Mouse (Mus musculus) myocyte (in vitro differentiated cells): ENCODE results near the gene Fhit. TPM values are rescaled to one million over a fixed set of nuclear protein-coding genes. Genes with fewer than 3 reads are reported as not detected.
"Not testable (repeated sequence)": the region's sequence is repeated elsewhere in the genome, so short reads cannot be mapped to it uniquely, and the experiment has no call there.

Experiments
- H3K27me3 ChIP-seq: one replicate; pipeline ENCODE4 v1.6.1; 2011; ENCODE audit not compliant: control insufficient read depth, insufficient read depth, insufficient read length
- H3K36me3 ChIP-seq: one replicate; pipeline ENCODE4 v1.6.1; 2011; ENCODE audit not compliant: control insufficient read depth, insufficient read depth
- H3K4me2 ChIP-seq: one replicate; pipeline ENCODE4 v1.6.1; 2011; ENCODE audit warnings: low read depth, control low read depth
- H3K4me3 ChIP-seq: one replicate; pipeline ENCODE4 v1.5.1; 2011; ENCODE audit warnings: mild to moderate bottlenecking, control low read depth, moderate library complexity
- H3K79me2 ChIP-seq: one replicate; pipeline ENCODE4 v1.6.1; 2011; ENCODE audit not compliant: control insufficient read depth, insufficient read depth
- H3ac ChIP-seq: one replicate; pipeline ENCODE4 v1.6.1; 2011; ENCODE audit not compliant: control insufficient read depth, insufficient read length
- CEBPB ChIP-seq: IDR thresholded peaks from 2 replicates; pipeline ENCODE4 v1.6.1; 2011; ENCODE audit warnings: mild to moderate bottlenecking, moderate library complexity; ENCODE audit not compliant: poor library complexity, insufficient read depth, severe bottlenecking
- E2F4 ChIP-seq: IDR thresholded peaks from one replicate; pipeline ENCODE4 v1.6.1; 2011; ENCODE audit warnings: mild to moderate bottlenecking, control low read depth, moderate library complexity; ENCODE audit not compliant: insufficient read depth
- MAX ChIP-seq: IDR thresholded peaks from one replicate; pipeline ENCODE4 v1.6.1; 2011; ENCODE audit warnings: low read depth, mild to moderate bottlenecking, control low read depth
- MYOD1 ChIP-seq, 3 experiments: IDR thresholded peaks; one replicate each; pipeline ENCODE4 v1.6.1; 2011; ENCODE audit warnings: control low read depth in 2 of 3, low read depth in 2 of 3, mild to moderate bottlenecking in 2 of 3, moderate library complexity in 1 of 3; ENCODE audit not compliant: insufficient read length in 2 of 3, control insufficient read depth in 1 of 3
- MYOG ChIP-seq, 3 experiments: IDR thresholded peaks; one replicate each; pipeline ENCODE4 v1.6.1; 2011; ENCODE audit warnings: control low read depth in 2 of 3, low read depth in 2 of 3, mild to moderate bottlenecking in 2 of 3; ENCODE audit not compliant: insufficient read length in 2 of 3, control insufficient read depth in 1 of 3, insufficient read depth in 1 of 3
- POLR2A ChIP-seq: IDR thresholded peaks from one replicate; pipeline ENCODE4 v1.6.1; 2011; ENCODE audit warnings: low read depth, mild to moderate bottlenecking, control low read depth, moderate library complexity; ENCODE audit not compliant: insufficient read length
- POLR2AphosphoS2 ChIP-seq: IDR thresholded peaks from one replicate; pipeline ENCODE4 v1.6.1; 2011; ENCODE audit warnings: low read depth, control low read depth; ENCODE audit not compliant: insufficient read length
- REST ChIP-seq: IDR thresholded peaks from one replicate; pipeline ENCODE4 v1.6.1; 2011; ENCODE audit warnings: mild to moderate bottlenecking, control low read depth, moderate library complexity; ENCODE audit not compliant: insufficient read depth, insufficient read length
- SRF ChIP-seq: IDR thresholded peaks from one replicate; pipeline ENCODE4 v1.6.1; 2011; ENCODE audit warnings: low read depth; ENCODE audit not compliant: control insufficient read depth, insufficient read length
- TCF12 ChIP-seq: IDR thresholded peaks from one replicate; pipeline ENCODE4 v1.6.1; 2011; ENCODE audit warnings: mild to moderate bottlenecking, control low read depth; ENCODE audit not compliant: poor library complexity, insufficient read depth, severe bottlenecking
- TCF3 ChIP-seq: IDR thresholded peaks from one replicate; pipeline ENCODE4 v1.6.1; 2011; ENCODE audit warnings: low read depth, control low read depth; ENCODE audit not compliant: insufficient read length
- USF1 ChIP-seq: IDR thresholded peaks from one replicate; pipeline ENCODE4 v1.6.1; 2011; ENCODE audit warnings: low read depth, mild to moderate bottlenecking, control low read depth, moderate library complexity
- polyA plus RNA-seq: library from polyadenylated mRNA; unstranded; fragments of >200 nt; fragmentation: generic; extraction: Trizol; gene quantifications from one replicate; pipeline ENCODE4 v1.2.1, GENCODE M21; 2012; ENCODE audit warnings: missing spikeins

Gene Fhit
- polyA plus RNA-seq, 1 experiment: not detected

GRCm38 (mm10) chr14:9852041-9852440 lies 1309.8 kb downstream of the Fhit start:
- H3K4me3 ChIP-seq: no peak overlapping the region
- no peak overlapping the region for H3K4me2 ChIP-seq
- TF ChIP-seq CEBPB (no peak), POLR2AphosphoS2 (no peak), TCF12 (no peak), SRF (no peak), MAX (no peak), MYOG (IDR thresholded peaks at IDR 0.05; ENCODE audit: control insufficient read depth in 1 of 3, insufficient read depth in 1 of 3, insufficient read length in 2 of 3, low read depth in 2 of 3) (no peak), POLR2A (no peak), MYOD1 (IDR thresholded peaks at IDR 0.05; ENCODE audit: control insufficient read depth in 1 of 3, insufficient read length in 2 of 3, low read depth in 2 of 3) (no peak), E2F4 (no peak), USF1 (no peak), TCF3 (no peak), REST (no peak)
- no peak overlapping the region for H3ac ChIP-seq
- H3K27me3 ChIP-seq: no peaks in the 10 kb centered on the region
- H3K79me2 ChIP-seq: no peaks in the 10 kb centered on the region
- H3K36me3 ChIP-seq: no peaks in the 10 kb centered on the region

GRCm38 (mm10) chr14:9832290-9832689 lies 1329.5 kb downstream of the Fhit start:
- TF ChIP-seq POLR2AphosphoS2 (no peak), E2F4 (no peak), SRF (no peak), CEBPB (no peak), USF1 (no peak), TCF12 (no peak), MAX (no peak), TCF3 (no peak), MYOG (IDR thresholded peaks at IDR 0.05; ENCODE audit: control insufficient read depth in 1 of 3, insufficient read depth in 1 of 3, insufficient read length in 2 of 3, low read depth in 2 of 3) (no peak), MYOD1 (IDR thresholded peaks at IDR 0.05; ENCODE audit: control insufficient read depth in 1 of 3, insufficient read length in 2 of 3, low read depth in 2 of 3) (no peak), POLR2A (no peak), REST (no peak)
- Histone ChIP-seq H3K27me3 (no peaks in the 10 kb centered on the region), H3ac (no peak overlapping the region), H3K4me2 (no peak overlapping the region), H3K79me2 (no peaks in the 10 kb centered on the region), H3K36me3 (no peaks in the 10 kb centered on the region), H3K4me3 (no peak overlapping the region)

GRCm38 (mm10) chr14:9828699-9829240 lies 1333.1 kb downstream of the Fhit start:
- not testable (repeated sequence) for H3ac ChIP-seq, H3K4me2 ChIP-seq, H3K79me2 ChIP-seq, H3K36me3 ChIP-seq, H3K4me3 ChIP-seq, H3K27me3 ChIP-seq

GRCm38 (mm10) chr14:9815963-9816362 lies 1345.9 kb downstream of the Fhit start:
- Histone ChIP-seq H3K36me3 (no peaks in the 10 kb centered on the region), H3K4me2 (no peak overlapping the region), H3ac (no peak overlapping the region), H3K4me3 (no peak overlapping the region), H3K79me2 (no peaks in the 10 kb centered on the region), H3K27me3 (no peaks in the 10 kb centered on the region)
- no peak for TF ChIP-seq POLR2A
- TF ChIP-seq MAX: no peak
- no peak for TF ChIP-seq USF1
- no peak for TF ChIP-seq REST
- no peak for TF ChIP-seq MYOG (IDR thresholded peaks at IDR 0.05; ENCODE audit: control insufficient read depth in 1 of 3, insufficient read depth in 1 of 3, insufficient read length in 2 of 3, low read depth in 2 of 3)

GRCm38 (mm10) chr14:9811847-9812321 lies 1350.0 kb downstream of the Fhit start:
- Histone ChIP-seq H3ac (no peak overlapping the region), H3K4me3 (no peak overlapping the region), H3K4me2 (no peak overlapping the region), H3K36me3 (no peaks in the 10 kb centered on the region), H3K79me2 (no peaks in the 10 kb centered on the region), H3K27me3 (no peaks in the 10 kb centered on the region)
- no peak for TF ChIP-seq MYOD1 (IDR thresholded peaks at IDR 0.05; ENCODE audit: control insufficient read depth in 1 of 3, insufficient read length in 2 of 3, low read depth in 2 of 3)
- TF ChIP-seq USF1: no peak
- no peak for TF ChIP-seq POLR2AphosphoS2
- no peak for TF ChIP-seq MYOG (IDR thresholded peaks at IDR 0.05; ENCODE audit: control insufficient read depth in 1 of 3, insufficient read depth in 1 of 3, insufficient read length in 2 of 3, low read depth in 2 of 3)
- no peak for TF ChIP-seq TCF12
